Mouse (Mus musculus): ENCODE data around the gene Snrpa1.

The Snrpa1 gene

GRCm38 (mm10) chr7:66113561-66113960 lies 54.8 kb downstream of the Snrpa1 start:
- WGBS, result 80% methylated on average over 3 of the region's 3 CpGs

DNA sequence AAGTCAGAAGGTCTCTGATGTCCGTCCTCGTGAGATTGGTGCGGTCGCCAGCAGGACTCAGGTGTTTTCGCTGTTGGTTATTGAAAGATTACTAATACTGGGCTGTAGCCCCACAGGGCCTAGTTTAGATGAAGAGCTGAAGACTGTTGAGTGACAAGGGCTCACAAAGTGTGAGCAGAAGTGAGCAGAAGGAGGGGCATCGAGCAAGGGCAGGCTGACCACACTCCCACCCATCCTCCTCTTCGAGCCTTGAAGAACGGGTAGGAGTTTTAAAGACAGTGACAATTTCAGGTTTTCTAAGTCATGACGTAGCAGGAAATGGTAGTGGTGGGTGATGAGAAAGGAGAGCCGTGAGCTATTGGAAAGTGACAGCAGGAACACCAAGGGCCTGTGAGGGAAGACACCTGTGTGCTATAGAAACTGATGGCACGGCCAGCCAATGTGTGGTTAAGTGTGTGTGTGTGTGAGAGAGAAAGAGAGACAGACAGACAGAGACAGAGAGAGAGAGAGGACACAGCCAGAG lies 57.1 kb downstream of the Snrpa1 start:
- 75% methylated on average over 11 of the region's 11 CpGs for WGBS

DNA sequence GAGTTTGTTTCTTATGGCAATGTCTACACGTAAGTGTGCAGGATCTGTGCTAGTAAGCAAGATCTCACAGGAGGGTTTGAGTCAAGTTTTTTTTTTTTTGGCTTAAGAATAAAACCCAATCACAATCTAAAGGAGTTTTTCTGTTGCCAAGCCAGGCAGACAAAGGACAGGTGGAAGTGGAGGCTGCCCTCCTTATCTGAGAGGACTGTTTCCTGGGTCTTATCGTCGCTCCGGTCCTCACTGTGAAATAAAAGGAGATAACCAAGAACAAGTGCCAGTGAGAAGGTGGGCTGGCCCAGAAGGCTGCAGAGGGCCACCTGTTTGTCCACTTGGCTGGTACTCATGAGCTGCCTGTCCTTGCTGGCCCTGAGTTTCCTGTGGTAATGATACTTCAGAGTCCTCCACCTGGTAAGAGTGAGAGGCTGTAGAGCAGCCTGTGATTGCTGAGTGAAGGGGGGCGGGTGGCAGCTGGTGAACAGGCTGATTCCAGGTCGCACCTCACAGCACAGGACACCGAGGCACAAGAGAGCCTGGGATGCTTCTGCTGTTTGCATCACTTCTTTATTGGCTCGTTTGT lies 58.2 kb downstream of the Snrpa1 start:
- 80% methylated on average over 8 of the region's 8 CpGs for WGBS

DNA sequence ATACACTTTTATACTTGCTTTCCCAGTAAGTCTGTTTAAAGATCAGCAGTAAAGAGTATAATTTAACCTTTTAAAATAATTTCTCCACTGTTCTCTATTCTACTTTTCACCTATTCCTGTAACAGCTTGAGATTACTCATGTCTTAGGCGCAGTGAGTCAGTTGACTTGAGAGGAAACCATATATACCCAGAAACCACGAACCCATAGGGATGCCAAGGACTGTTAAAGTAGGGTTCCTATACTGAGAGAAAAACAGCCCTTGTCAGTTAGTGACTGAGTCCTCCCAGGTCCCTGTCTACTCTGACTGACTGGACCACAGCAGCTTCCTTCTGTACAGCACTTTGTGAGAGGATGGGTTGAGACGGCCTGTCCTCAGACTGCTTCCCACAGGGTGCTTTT lies 59.2 kb downstream of the Snrpa1 start:
- WGBS, result 56% methylated on average over 3 of the region's 3 CpGs

DNA sequence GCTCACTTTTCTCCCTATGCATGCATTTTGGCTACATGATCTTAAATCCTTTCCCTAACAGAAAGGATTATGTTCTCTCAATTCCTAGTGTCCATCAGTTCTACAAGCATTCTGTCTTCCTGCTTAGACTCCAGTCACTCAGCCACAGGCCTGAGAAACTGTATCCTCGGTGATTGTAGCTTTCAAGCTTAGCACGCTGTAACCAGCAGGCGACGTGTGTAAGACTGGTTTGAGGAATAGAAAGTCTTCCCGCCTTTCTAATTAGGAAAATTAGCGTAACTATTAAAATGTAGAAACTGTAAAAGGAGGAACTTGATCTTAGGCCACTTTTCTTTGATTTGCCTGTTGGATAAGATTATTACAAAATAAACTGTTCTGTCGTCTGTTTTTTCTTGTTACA lies 60.0 kb downstream of the Snrpa1 start:
- WGBS, result 78% methylated on average over 7 of the region's 7 CpGs

- 55% methylated on average over 1 of the region's 1 CpGs for WGBS
Measured at GRCm38 (mm10) chr7:66120139-66120538, 61.3 kb downstream of the Snrpa1 start.

GRCm38 (mm10) chr7:66120702-66121396 lies 62.0 kb downstream of the Snrpa1 start:
- 56% methylated on average over 7 of the region's 7 CpGs for WGBS
